Mouse (Mus musculus): Measurements from ENCODE around the gene Olfr1306.

DNA sequence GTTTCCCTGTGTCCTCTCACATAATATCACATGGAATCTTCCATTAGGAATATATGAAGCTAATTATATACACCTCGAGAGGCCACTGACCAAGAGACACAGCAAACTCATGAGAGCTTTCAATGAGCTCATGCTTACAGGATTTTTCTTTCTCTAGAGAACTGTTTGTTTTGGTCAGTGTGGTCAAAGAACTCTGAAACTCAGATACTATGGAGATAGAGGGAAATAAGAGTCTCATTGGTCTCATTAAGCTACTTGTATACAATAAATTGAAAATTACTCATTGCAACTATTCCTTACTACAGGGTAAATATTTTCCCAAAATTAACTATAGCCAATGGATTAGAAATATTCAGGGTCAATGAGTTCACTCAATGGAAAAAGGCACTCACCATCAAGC is 33.3 kb upstream of the Olfr1306 start, which contains the start of gene Olfr1307:
- TF ChIP-seq POLR2A (IDR thresholded peaks at IDR 0.05; ENCODE audit: insufficient read length, low read depth), result no peak
- no peak for TF ChIP-seq SRF (IDR thresholded peaks at IDR 0.05; ENCODE audit: control insufficient read depth, insufficient read length, low read depth)
